ENCODE assay signal across 16 mouse cellular contexts in genomic region chr4:111074701-111075154, GRCm38 (mm10).
A peak's percentile ranks its signal among the peaks of the same experiment; 100 is the strongest.
DNase-seq lines count a peak whose midpoint lies in the region; ATAC-seq lines count a peak whose summit lies in the region.
"Had no signal": no experiment of that assay in that cellular context is flagged by ENCODE, and none has a peak within 500 bp of the region (broad histone marks: within the 10 kb centered on the region; RNA-seq: fewer than 3 reads in every experiment).

No protein-coding gene starts in this region.

- no peaks in the 10 kb centered on the region for H3K4me1 ChIP-seq in embryonic facial prominence, embryonic 11.5 days (ENCODE audit: control insufficient read depth, insufficient read depth, low read length)
- no peaks in the 10 kb centered on the region for H3K4me1 ChIP-seq in embryonic facial prominence, embryonic 10.5 days
- no peaks in the 10 kb centered on the region for H3K4me1 ChIP-seq in midbrain, embryonic 11.5 days (ENCODE audit: control insufficient read depth, insufficient read depth, low read length)
- no peaks in the 10 kb centered on the region for H3K4me1 ChIP-seq in midbrain, embryonic 10.5 days
- no peaks in the 10 kb centered on the region for H3K4me1 ChIP-seq in forebrain, embryonic 16.5 days (replicated peaks; ENCODE audit: control insufficient read depth, insufficient read depth, low read length)
- H3K4me1 ChIP-seq in neural tube, embryonic 15.5 days, result no peaks in the 10 kb centered on the region
- H3K4me1 ChIP-seq: intestine, embryonic 15.5 days; liver, embryonic 13.5 days had no signal

- no peak overlapping the region for H3K4me2 ChIP-seq in embryonic facial prominence, embryonic 11.5 days (ENCODE audit: low read depth, low read length)
- H3K4me2 ChIP-seq in midbrain, embryonic 11.5 days, result no peak overlapping the region
- H3K4me2 ChIP-seq in forebrain, embryonic 16.5 days (ENCODE audit: low read length), result no peak overlapping the region
- H3K4me2 ChIP-seq in neural tube, embryonic 15.5 days, result no peak overlapping the region
- H3K4me2 ChIP-seq: heart, embryonic 12.5 days; intestine, embryonic 15.5 days; liver, embryonic 13.5 days had no signal

- H3K36me3 ChIP-seq in embryonic facial prominence, embryonic 11.5 days (replicated peaks; ENCODE audit: control insufficient read depth, insufficient read depth, low read depth, low read length), result no peaks in the 10 kb centered on the region
- no peaks in the 10 kb centered on the region for H3K36me3 ChIP-seq in embryonic facial prominence, embryonic 10.5 days (replicated peaks)
- no peaks in the 10 kb centered on the region for H3K36me3 ChIP-seq in midbrain, embryonic 11.5 days (ENCODE audit: control insufficient read depth, insufficient read depth, low read length)
- no peaks in the 10 kb centered on the region for H3K36me3 ChIP-seq in midbrain, embryonic 10.5 days
- H3K36me3 ChIP-seq in forebrain, embryonic 16.5 days (ENCODE audit: control insufficient read depth, insufficient read depth), result no peaks in the 10 kb centered on the region
- H3K36me3 ChIP-seq in neural tube, embryonic 15.5 days, result no peaks in the 10 kb centered on the region
- H3K36me3 ChIP-seq: heart, embryonic 12.5 days; intestine, embryonic 15.5 days; liver, embryonic 13.5 days had no signal

- H3K4me3 ChIP-seq in embryonic facial prominence, embryonic 11.5 days (ENCODE audit: low read depth, low read length), result no peak overlapping the region
- H3K4me3 ChIP-seq in embryonic facial prominence, embryonic 10.5 days, result no peak overlapping the region
- no peak overlapping the region for H3K4me3 ChIP-seq in midbrain, embryonic 11.5 days (ENCODE audit: low read depth, low read length)
- no peak overlapping the region for H3K4me3 ChIP-seq in midbrain, embryonic 10.5 days
- no peak overlapping the region for H3K4me3 ChIP-seq in forebrain, embryonic 16.5 days (replicated peaks; ENCODE audit: low read length)
- no peak overlapping the region for H3K4me3 ChIP-seq in neural tube, embryonic 15.5 days (replicated peaks)
- H3K4me3 ChIP-seq: heart, embryonic 12.5 days; intestine, embryonic 15.5 days; liver, embryonic 13.5 days; myocyte had no signal

- no peak overlapping the region for H3K9ac ChIP-seq in embryonic facial prominence, embryonic 11.5 days (replicated peaks; ENCODE audit: low read length)
- H3K9ac ChIP-seq in midbrain, embryonic 11.5 days (ENCODE audit: low read length), result no peak overlapping the region
- no peak overlapping the region for H3K9ac ChIP-seq in forebrain, embryonic 16.5 days (replicated peaks; ENCODE audit: low read depth, low read length)
- H3K9ac ChIP-seq in neural tube, embryonic 15.5 days (replicated peaks), result no peak overlapping the region
- H3K9ac ChIP-seq: heart, embryonic 12.5 days; intestine, embryonic 15.5 days; liver, embryonic 13.5 days had no signal

- no peak for DNase-seq in embryonic facial prominence, embryonic 11.5 days (ENCODE audit: low spot score)
- no peak for DNase-seq in embryonic facial prominence, embryonic 10.5 days (ENCODE audit: low spot score)
- no peak for DNase-seq in midbrain, embryonic 11.5 days (ENCODE audit: low spot score, missing footprints)
- no peak for DNase-seq in midbrain, embryonic 10.5 days (ENCODE audit: low spot score)
- no peak for DNase-seq in frontal cortex, adult 2 months (ENCODE audit: extremely low spot score in 1 of 2, low spot score in 1 of 2)
- DNase-seq: adrenal gland, postnatal 14 days; cerebellum, adult 8-10 months; heart, postnatal 36 days; layer of hippocampus, postnatal 36 days; liver, embryonic 13.5 days; thymus, postnatal 4 days had no signal

- ATAC-seq in embryonic facial prominence, embryonic 11.5 days (replicated peaks; ENCODE audit: insufficient number of reproducible peaks, low FRiP score, low TSS enrichment, low read depth), result peak; percentile 52; the same call in 1 of the 2 replicates
- ATAC-seq in midbrain, embryonic 11.5 days (ENCODE audit: low FRiP score), result peak; percentile 48; the same call in 1 of the 2 replicates
- peak; percentile 52; the same call in 1 of the 2 replicates for ATAC-seq in forebrain, embryonic 16.5 days
- peak; percentile 41; the same call in 1 of the 2 replicates for ATAC-seq in neural tube, embryonic 15.5 days (ENCODE audit: low FRiP score)
- ATAC-seq: intestine, embryonic 15.5 days had no signal

- no peaks in the 10 kb centered on the region for H3K9me3 ChIP-seq in embryonic facial prominence, embryonic 11.5 days (replicated peaks; ENCODE audit: control insufficient read depth, low read length)
- no peaks in the 10 kb centered on the region for H3K9me3 ChIP-seq in embryonic facial prominence, embryonic 10.5 days
- H3K9me3 ChIP-seq in midbrain, embryonic 11.5 days (ENCODE audit: control insufficient read depth, low read length), result no peaks in the 10 kb centered on the region
- H3K9me3 ChIP-seq in midbrain, embryonic 10.5 days (replicated peaks), result no peaks in the 10 kb centered on the region
- no peaks in the 10 kb centered on the region for H3K9me3 ChIP-seq in forebrain, embryonic 16.5 days (ENCODE audit: control insufficient read depth, low read length)
- no peaks in the 10 kb centered on the region for H3K9me3 ChIP-seq in neural tube, embryonic 15.5 days (replicated peaks)
- H3K9me3 ChIP-seq: heart, embryonic 12.5 days; intestine, embryonic 15.5 days; liver, embryonic 13.5 days had no signal

- no peak overlapping the region for H3K27ac ChIP-seq in embryonic facial prominence, embryonic 11.5 days (replicated peaks; ENCODE audit: low read depth, low read length)
- H3K27ac ChIP-seq in embryonic facial prominence, embryonic 10.5 days (replicated peaks), result no peak overlapping the region
- no peak overlapping the region for H3K27ac ChIP-seq in midbrain, embryonic 11.5 days (ENCODE audit: low read depth, low read length)
- H3K27ac ChIP-seq in midbrain, embryonic 10.5 days (replicated peaks), result no peak overlapping the region
- H3K27ac ChIP-seq in forebrain, embryonic 16.5 days (ENCODE audit: low read length), result no peak overlapping the region
- no peak overlapping the region for H3K27ac ChIP-seq in neural tube, embryonic 15.5 days (replicated peaks)
- H3K27ac ChIP-seq: intestine, embryonic 15.5 days; liver, embryonic 13.5 days had no signal

- H3K27me3 ChIP-seq in embryonic facial prominence, embryonic 11.5 days (ENCODE audit: control insufficient read depth, insufficient read depth, low read length), result no peaks in the 10 kb centered on the region
- no peaks in the 10 kb centered on the region for H3K27me3 ChIP-seq in embryonic facial prominence, embryonic 10.5 days (replicated peaks; ENCODE audit: low read depth, poor library complexity, severe bottlenecking)
- no peaks in the 10 kb centered on the region for H3K27me3 ChIP-seq in midbrain, embryonic 11.5 days (ENCODE audit: control insufficient read depth, insufficient read depth, low read length)
- no peaks in the 10 kb centered on the region for H3K27me3 ChIP-seq in midbrain, embryonic 10.5 days (ENCODE audit: low read depth, poor library complexity, severe bottlenecking)
- H3K27me3 ChIP-seq in forebrain, embryonic 16.5 days (replicated peaks; ENCODE audit: control insufficient read depth, insufficient read depth, low read length), result no peaks in the 10 kb centered on the region
- no peaks in the 10 kb centered on the region for H3K27me3 ChIP-seq in neural tube, embryonic 15.5 days (replicated peaks)
- H3K27me3 ChIP-seq: heart, embryonic 12.5 days; intestine, embryonic 15.5 days; liver, embryonic 13.5 days had no signal

- 78% methylated on average over 5 of the region's 6 CpGs for WGBS in embryonic facial prominence, embryonic 11.5 days
- WGBS in embryonic facial prominence, embryonic 10.5 days, result 81% methylated on average over 6 of the region's 6 CpGs
- WGBS in midbrain, embryonic 11.5 days, result 85% methylated on average over 5 of the region's 6 CpGs
- 88% methylated on average over 6 of the region's 6 CpGs for WGBS in midbrain, embryonic 10.5 days
- WGBS in forebrain, embryonic 16.5 days, result 81% methylated on average over 6 of the region's 6 CpGs
- WGBS in neural tube, embryonic 15.5 days, result 77% methylated on average over 6 of the region's 6 CpGs
